Mouse (Mus musculus) stomach, postnatal 0 days (tissue): ENCODE measurements around the gene Ngfr. TPM values are rescaled to one million over a fixed set of nuclear protein-coding genes. Genes with fewer than 3 reads are reported as not detected.

Experiments
- ATAC-seq: fragments of 200-750 bp; cut with Nextera tagmentation; 2 replicates; pipeline ENCODE4 v1.8.0; 2017; ENCODE audit not compliant: low FRiP score, low TSS enrichment
- DNase-seq: peaks from one replicate; pipeline ENCODE4 v3.0.0-alpha.2; 2016; ENCODE audit warnings: low spot score
- H3K27ac ChIP-seq: fragments of 300-500 bp; sonication (generic); replicated peaks from 2 replicates; pipeline ENCODE4 v1.5.1; 2014; ENCODE audit warnings: mild to moderate bottlenecking, control low read depth
- H3K27me3 ChIP-seq: fragments of 300-500 bp; sonication (generic); 2 replicates; pipeline ENCODE4 v1.6.1; 2014; ENCODE audit warnings: low read length; ENCODE audit not compliant: control insufficient read depth, insufficient read depth
- H3K36me3 ChIP-seq: fragments of 300-500 bp; sonication (generic); 2 replicates; pipeline ENCODE4 v1.6.1; 2014; ENCODE audit warnings: low read length, mixed read lengths; ENCODE audit not compliant: control insufficient read depth, insufficient read depth
- H3K4me1 ChIP-seq: fragments of 300-500 bp; sonication (generic); replicated peaks from 2 replicates; pipeline ENCODE4 v1.6.1; 2014; ENCODE audit warnings: antibody characterized with exemption; ENCODE audit not compliant: control insufficient read depth, insufficient read depth
- H3K4me2 ChIP-seq: fragments of 300-500 bp; sonication (generic); replicated peaks from 2 replicates; pipeline ENCODE4 v1.6.1; 2014; ENCODE audit warnings: low read depth, mild to moderate bottlenecking, control low read depth, moderate library complexity
- H3K4me3 ChIP-seq: fragments of 300-500 bp; sonication (generic); 2 replicates; pipeline ENCODE4 v1.5.1; 2014; ENCODE audit warnings: low read depth, low read length, control low read depth
- H3K9ac ChIP-seq: fragments of 300-500 bp; sonication (generic); 2 replicates; pipeline ENCODE4 v1.6.1; 2014; ENCODE audit warnings: mild to moderate bottlenecking, low read length, control low read depth, mixed read lengths
- H3K9me3 ChIP-seq: fragments of 300-500 bp; sonication (generic); 2 replicates; pipeline ENCODE4 v1.6.1; 2016; ENCODE audit warnings: low read length; ENCODE audit not compliant: control insufficient read depth
- CTCF ChIP-seq: IDR thresholded peaks from 2 replicates; pipeline ENCODE4 v1.5.1; 2016; ENCODE audit warnings: antibody characterized with exemption, low read depth, mild to moderate bottlenecking, moderate library complexity
- EP300 ChIP-seq: optimal IDR thresholded peaks from 2 replicates; pipeline ENCODE3; 2016; ENCODE audit warnings: antibody characterized with exemption
- WGBS: fragments of 180-500 bp; shearing (Covaris S2); extraction: QIAGEN DNeasy Blood & Tissue Kit; methylation state at CpG from one replicate; pipeline ENCODE4 v1.1.7; 2014; 5-methylcytosine and 5-hydroxymethylcytosine counted together
- polyA plus RNA-seq: library from polyadenylated mRNA; unstranded; fragments of >200 nt; fragmentation: Nextera tagmentation; extraction: Ambion mirVana; gene quantifications from 2 replicates; pipeline ENCODE4 v1.2.1, GENCODE M21; 2015

Ngfr gene
- polyA plus RNA-seq, 1 experiment from 2014 or later, result 3.9 TPM

GRCm38 (mm10) chr11:95557719-95558118, 29.8 kb downstream of the Ngfr start:
- Histone ChIP-seq H3K27me3 (no peaks in the 10 kb centered on the region), H3K4me1 (no peaks in the 10 kb centered on the region; the same call in 1 of the 2 replicates), H3K4me2 (no peak overlapping the region), H3K27ac (no peak overlapping the region), H3K4me3 (no peak overlapping the region), H3K9ac (no peak overlapping the region), H3K9me3 (no peaks in the 10 kb centered on the region), H3K36me3 (no peaks in the 10 kb centered on the region)
- TF ChIP-seq CTCF (no peak), EP300 (no peak)
- DNase-seq, result no peak
- no peak for ATAC-seq
- 33% methylated on average over 6 of the region's 6 CpGs for WGBS

- Histone ChIP-seq H3K27me3 (no peaks in the 10 kb centered on the region), H3K4me1 (no peaks in the 10 kb centered on the region; the same call in 1 of the 2 replicates), H3K9me3 (no peaks in the 10 kb centered on the region), H3K36me3 (no peaks in the 10 kb centered on the region), H3K27ac (no peak overlapping the region), H3K9ac (no peak overlapping the region), H3K4me2 (no peak overlapping the region), H3K4me3 (no peak overlapping the region)
- WGBS, result 79% methylated on average over 6 of the region's 6 CpGs
- DNase-seq (no peak), ATAC-seq (no peak)
- no peak for TF ChIP-seq EP300
- TF ChIP-seq CTCF, result no peak
These were observed 30.5 kb downstream of the Ngfr start for GRCm38 (mm10) chr11:95557032-95557431.

- H3K9me3 ChIP-seq, result no peaks in the 10 kb centered on the region
- DNase-seq, result no peak
- 61% methylated on average over 8 of the region's 8 CpGs for WGBS
- no peaks in the 10 kb centered on the region for H3K27me3 ChIP-seq
- ATAC-seq, result no peak
- H3K27ac ChIP-seq, result no peak overlapping the region
- no peaks in the 10 kb centered on the region for H3K36me3 ChIP-seq
- no peak overlapping the region for H3K9ac ChIP-seq
- H3K4me2 ChIP-seq, result no peak overlapping the region
- H3K4me1 ChIP-seq, result no peaks in the 10 kb centered on the region; the same call in 1 of the 2 replicates
- no peak overlapping the region for H3K4me3 ChIP-seq
- TF ChIP-seq CTCF (no peak), EP300 (no peak)
These were observed 32.3 kb downstream of the Ngfr start for GRCm38 (mm10) chr11:95555279-95555678.

- no peaks in the 10 kb centered on the region for H3K4me1 ChIP-seq
- ATAC-seq, result no peak
- H3K27ac ChIP-seq, result no peak overlapping the region
- H3K4me2 ChIP-seq, result no peak overlapping the region
- TF ChIP-seq CTCF (no peak), EP300 (no peak)
- DNase-seq, result no peak
- H3K9ac ChIP-seq, result no peak overlapping the region
- H3K36me3 ChIP-seq, result no peaks in the 10 kb centered on the region
- no peak overlapping the region for H3K4me3 ChIP-seq
- no peaks in the 10 kb centered on the region for H3K27me3 ChIP-seq
- H3K9me3 ChIP-seq, result no peaks in the 10 kb centered on the region
- WGBS, result 66% methylated on average over 12 of the region's 12 CpGs
These were observed 37.1 kb downstream of the Ngfr start for GRCm38 (mm10) chr11:95550301-95551021.

DNA sequence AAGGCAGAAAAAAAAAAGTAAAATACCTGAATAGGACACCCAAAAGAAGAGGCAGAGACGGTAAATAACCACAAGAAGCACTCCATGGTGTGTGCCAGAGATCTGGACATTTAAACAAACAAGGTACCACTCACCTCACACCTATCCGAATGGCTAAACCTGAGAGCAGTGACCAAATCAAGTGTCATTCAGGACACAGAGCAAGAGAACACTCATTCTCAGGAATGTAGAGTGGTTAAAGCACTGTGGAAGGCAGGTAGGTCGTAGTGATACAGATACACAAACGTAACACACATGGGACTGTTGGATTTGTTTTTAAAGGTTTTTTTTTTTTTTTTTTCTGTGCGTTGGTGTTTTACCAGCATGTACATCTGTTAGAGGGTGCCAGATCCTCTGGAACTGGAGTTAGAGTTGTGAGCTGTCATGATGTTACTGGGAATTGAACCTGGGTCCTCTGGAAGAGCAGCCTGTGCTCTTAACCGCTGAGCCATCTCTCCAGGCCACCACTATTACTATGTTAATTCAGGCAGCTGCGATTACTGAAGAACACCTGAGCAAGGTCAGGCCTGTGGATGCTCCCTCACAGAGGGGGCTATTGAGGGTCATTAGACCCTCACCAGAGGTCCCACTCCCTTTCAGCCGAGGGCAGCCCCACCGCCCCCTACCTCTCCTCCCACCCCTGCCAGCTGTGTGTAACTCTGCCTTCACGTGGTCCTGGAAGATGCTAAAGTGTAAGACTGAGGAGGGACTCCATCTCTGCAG, 41.3 kb downstream of the Ngfr start:
- TF ChIP-seq EP300 (no peak), CTCF (no peak)
- Histone ChIP-seq H3K4me1 (no peaks in the 10 kb centered on the region), H3K9me3 (no peaks in the 10 kb centered on the region), H3K9ac (no peak overlapping the region), H3K36me3 (no peaks in the 10 kb centered on the region), H3K27ac (no peak overlapping the region), H3K4me2 (no peak overlapping the region), H3K27me3 (no peaks in the 10 kb centered on the region), H3K4me3 (no peak overlapping the region)
- ATAC-seq, result no peak
- DNase-seq, result no peak
- WGBS, result 63% methylated on average over 10 of the region's 10 CpGs
